Mouse (Mus musculus) limb, embryonic 15.5 days (tissue): ENCODE results near the gene Gm21970. TPM values are rescaled to one million over a fixed set of nuclear protein-coding genes. Genes with fewer than 3 reads are reported as not detected.

Source experiments
- ATAC-seq: fragments of 200-750 bp; cut with Nextera tagmentation; 2 replicates; pipeline ENCODE4 v1.8.0; 2017; ENCODE audit warnings: low read depth, moderate TSS enrichment; ENCODE audit not compliant: insufficient number of reproducible peaks, low FRiP score, low TSS enrichment
- H3K27ac ChIP-seq: fragments of 300-500 bp; sonication (generic); 2 replicates; pipeline ENCODE4 v1.5.1; 2015; ENCODE audit warnings: moderate library complexity, mild to moderate bottlenecking, inconsistent platforms
- H3K27me3 ChIP-seq: fragments of 300-500 bp; sonication (generic); 2 replicates; pipeline ENCODE4 v1.6.1; 2015; ENCODE audit warnings: inconsistent platforms
- H3K36me3 ChIP-seq: fragments of 300-500 bp; sonication (generic); 2 replicates; pipeline ENCODE4 v1.6.1; 2015; ENCODE audit warnings: inconsistent platforms
- H3K4me1 ChIP-seq: fragments of 300-500 bp; sonication (generic); 2 replicates; pipeline ENCODE4 v1.6.1; 2015; ENCODE audit warnings: inconsistent platforms
- H3K4me2 ChIP-seq: fragments of 300-500 bp; sonication (generic); 2 replicates; pipeline ENCODE4 v1.6.1; 2015; ENCODE audit warnings: mild to moderate bottlenecking, inconsistent platforms
- H3K4me3 ChIP-seq: fragments of 300-500 bp; sonication (generic); 2 replicates; pipeline ENCODE4 v1.5.1; 2015; ENCODE audit warnings: mild to moderate bottlenecking, inconsistent platforms
- H3K9ac ChIP-seq: fragments of 300-500 bp; sonication (generic); 2 replicates; pipeline ENCODE4 v1.6.1; 2015; ENCODE audit warnings: inconsistent platforms
- H3K9me3 ChIP-seq: fragments of 300-500 bp; sonication (generic); 2 replicates; pipeline ENCODE4 v1.6.1; 2016; ENCODE audit warnings: inconsistent platforms
- WGBS: fragments of 180-500 bp; shearing (Covaris S2); methylation state at CpG from one replicate; pipeline ENCODE4 v1.1.7; 2015; 5-methylcytosine and 5-hydroxymethylcytosine counted together
- polyA plus RNA-seq: library from polyadenylated mRNA; unstranded; fragments of >200 nt; fragmentation: Nextera tagmentation; extraction: Ambion mirVana; gene quantifications from 2 replicates; pipeline ENCODE4 v1.2.1, GENCODE M21; 2015

The Gm21970 gene
- polyA plus RNA-seq, 1 experiment from 2014 or later = not detected

DNA sequence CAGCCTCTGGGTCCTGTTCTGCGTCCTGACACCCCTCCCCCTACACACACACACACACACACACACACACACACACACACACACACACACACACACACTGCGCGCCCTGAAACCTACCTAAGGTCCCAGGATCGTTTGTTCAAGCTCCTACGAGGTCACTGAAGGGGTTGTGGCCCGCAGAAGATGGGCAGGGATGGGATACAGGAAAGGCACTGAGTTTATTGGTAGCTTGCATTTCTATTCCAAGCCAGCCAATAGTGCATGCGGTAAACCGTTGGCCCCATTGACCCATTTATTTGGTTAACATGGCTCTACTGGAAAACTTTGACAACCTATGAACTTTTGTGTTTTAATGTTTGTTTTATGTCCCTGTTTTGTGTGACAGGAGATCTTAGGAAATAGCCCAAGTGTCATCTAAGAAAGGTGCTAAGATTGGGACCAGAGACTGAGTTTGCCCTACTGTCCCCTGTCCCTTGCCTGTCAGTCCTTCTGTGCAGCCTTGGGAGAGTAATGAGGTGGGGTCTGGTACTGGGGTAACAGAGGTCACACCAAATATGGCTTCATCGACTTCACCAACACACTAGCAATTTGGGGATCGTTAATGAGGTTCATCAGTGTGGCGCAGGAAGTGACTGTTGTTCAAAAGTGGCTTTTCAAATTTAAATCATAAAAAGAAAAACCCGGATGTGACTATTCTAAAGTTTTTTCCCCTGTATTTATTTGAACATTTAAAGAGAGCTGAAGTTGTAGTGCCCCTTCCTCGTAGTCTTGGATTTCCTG is 17.9 kb upstream of the Gm21970 start:
- Histone ChIP-seq H3K36me3 (no peaks in the 10 kb centered on the region), H3K4me3 (peak overlapping the region; percentile 76), H3K27me3 (no peaks in the 10 kb centered on the region), H3K4me1 (peaks cover 10% of the 10 kb centered on the region), H3K27ac (peak overlapping the region; percentile 93), H3K9me3 (no peaks in the 10 kb centered on the region), H3K9ac (peak overlapping the region; percentile 67), H3K4me2 (peak overlapping the region; percentile 66)
- no peak for ATAC-seq
- 35% methylated on average over 13 of the region's 13 CpGs for WGBS

DNA sequence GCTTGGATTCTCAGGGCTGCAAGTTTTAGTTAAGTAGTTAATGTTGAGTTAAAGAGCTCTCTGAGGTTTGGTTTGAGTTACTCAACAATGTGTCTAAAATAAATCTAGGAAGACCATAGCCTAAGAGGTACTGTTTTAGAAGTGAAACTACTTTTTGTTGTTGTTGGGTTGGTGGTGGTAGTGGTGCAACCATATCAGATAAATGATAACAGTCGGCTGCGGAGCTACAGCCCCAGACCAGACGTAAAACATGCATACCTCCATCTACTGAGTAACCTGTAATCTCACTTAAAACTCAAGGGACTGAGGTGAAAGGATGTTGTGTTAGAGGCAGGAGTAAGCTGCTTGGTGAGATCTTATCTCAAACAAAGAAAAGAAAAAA is 17.3 kb upstream of the Gm21970 start:
- no peak for ATAC-seq
- Histone ChIP-seq H3K4me2 (peak overlapping the region; percentile 66; the same call in 1 of the 2 replicates), H3K9ac (no peak overlapping the region)

DNA sequence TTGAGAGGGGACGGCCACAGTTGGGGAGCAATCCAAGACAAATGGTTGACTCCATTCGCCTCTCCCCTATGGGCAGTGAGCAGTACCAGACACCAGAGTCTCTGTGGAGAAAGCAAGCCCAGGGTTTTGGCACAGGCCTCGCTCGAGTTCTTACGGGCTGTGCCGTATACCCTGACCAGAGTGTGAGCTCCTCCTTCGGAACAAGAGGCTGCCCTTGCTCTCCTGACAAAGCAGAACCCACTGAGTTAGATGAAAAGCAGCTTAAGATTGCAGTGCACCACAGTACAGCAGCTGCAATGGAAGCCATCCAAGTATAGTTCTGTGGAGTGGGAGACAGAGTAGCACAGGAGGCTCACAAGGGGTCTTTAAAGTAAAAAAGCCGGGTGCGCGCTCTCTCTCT is 14.8 kb upstream of the Gm21970 start:
- H3K4me2 ChIP-seq = no peak overlapping the region
- ATAC-seq = no peak
- H3K4me1 ChIP-seq = peaks cover 15% of the 10 kb centered on the region
- no peak overlapping the region for H3K9ac ChIP-seq
- WGBS = 76% methylated on average over 10 of the region's 10 CpGs
- H3K36me3 ChIP-seq = 0 out of 2 replicates have a peak, but pooled peaks cover 1% of the 10 kb centered on the region
- peak overlapping the region; percentile 44; the same call in 1 of the 2 replicates for H3K27ac ChIP-seq
- no peak overlapping the region for H3K4me3 ChIP-seq
- no peaks in the 10 kb centered on the region for H3K27me3 ChIP-seq
- no peaks in the 10 kb centered on the region for H3K9me3 ChIP-seq

More for the DNA sequence above, 17.3 kb upstream of the Gm21970 start:
- Histone ChIP-seq H3K4me3 (peak overlapping the region; percentile 76; the same call in 1 of the 2 replicates), H3K36me3 (no peaks in the 10 kb centered on the region), H3K4me1 (peaks cover 15% of the 10 kb centered on the region), H3K27me3 (no peaks in the 10 kb centered on the region), H3K9me3 (no peaks in the 10 kb centered on the region), H3K27ac (no peak overlapping the region)
- WGBS = 76% methylated on average over 3 of the region's 3 CpGs

DNA sequence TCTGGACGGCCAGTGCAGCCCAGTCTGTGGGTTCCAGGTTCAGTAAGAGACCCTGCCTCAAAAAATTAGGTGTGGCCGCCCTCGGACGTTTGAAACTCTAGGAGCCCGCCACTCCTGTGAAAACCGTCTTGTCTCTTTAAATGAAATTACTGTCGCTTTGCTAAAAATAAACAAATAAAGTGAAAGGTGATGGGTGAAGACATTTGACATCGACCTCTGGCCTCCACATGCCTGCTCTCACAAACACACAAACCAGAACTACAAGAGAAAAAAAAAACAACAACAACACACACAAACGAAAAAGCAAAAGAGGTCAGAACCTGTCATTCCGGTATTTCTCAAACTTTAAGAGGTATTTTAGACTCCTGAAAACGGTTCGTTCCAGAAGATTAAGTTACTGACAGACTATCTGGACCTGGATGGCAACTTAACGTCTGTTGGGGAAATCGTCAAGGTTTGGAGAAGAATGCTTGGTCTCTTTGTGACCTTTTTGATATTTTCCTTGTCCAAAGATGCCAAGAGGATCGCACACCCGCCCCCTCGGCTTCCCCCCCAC is 13.0 kb upstream of the Gm21970 start:
- H3K4me3 ChIP-seq = no peak overlapping the region
- peaks cover 11% of the 10 kb centered on the region for H3K4me1 ChIP-seq
- H3K9me3 ChIP-seq = no peaks in the 10 kb centered on the region
- ATAC-seq = no peak
- H3K36me3 ChIP-seq = 0 out of 2 replicates have a peak, but pooled peaks cover 6% of the 10 kb centered on the region
- H3K4me2 ChIP-seq = no peak overlapping the region
- no peak overlapping the region; the same call in 1 of the 2 replicates for H3K27ac ChIP-seq
- no peak overlapping the region for H3K9ac ChIP-seq
- no peaks in the 10 kb centered on the region for H3K27me3 ChIP-seq
- WGBS = 46% methylated on average over 17 of the region's 17 CpGs

DNA sequence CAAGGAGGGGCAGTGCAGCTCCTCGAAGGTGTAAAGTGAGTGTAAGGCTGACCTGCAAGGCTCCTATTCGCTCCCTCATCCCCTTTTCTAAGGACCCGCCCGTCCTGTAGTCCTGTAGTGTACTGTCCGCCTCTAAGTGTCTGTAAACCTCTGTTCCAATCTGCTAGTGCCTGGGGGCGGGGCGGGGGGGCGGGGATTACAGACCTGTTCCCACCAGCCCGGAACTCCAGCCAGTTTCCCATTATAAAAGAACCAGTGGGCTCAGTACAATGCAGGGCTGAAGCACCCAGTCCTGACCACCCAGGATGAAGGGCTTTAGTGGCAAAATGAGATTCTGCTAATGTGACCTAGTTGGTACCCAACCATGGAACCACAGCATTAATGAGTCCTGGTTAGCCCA is 12.5 kb upstream of the Gm21970 start:
- Histone ChIP-seq H3K4me1 (peaks cover 7% of the 10 kb centered on the region), H3K27me3 (no peaks in the 10 kb centered on the region), H3K4me2 (no peak overlapping the region), H3K27ac (peak overlapping the region; percentile 63), H3K9me3 (no peaks in the 10 kb centered on the region), H3K9ac (no peak overlapping the region), H3K4me3 (no peak overlapping the region), H3K36me3 (peaks cover 9% of the 10 kb centered on the region)
- peak; percentile 49; the same call in 1 of the 2 replicates for ATAC-seq
- WGBS = 31% methylated on average over 9 of the region's 9 CpGs

DNA sequence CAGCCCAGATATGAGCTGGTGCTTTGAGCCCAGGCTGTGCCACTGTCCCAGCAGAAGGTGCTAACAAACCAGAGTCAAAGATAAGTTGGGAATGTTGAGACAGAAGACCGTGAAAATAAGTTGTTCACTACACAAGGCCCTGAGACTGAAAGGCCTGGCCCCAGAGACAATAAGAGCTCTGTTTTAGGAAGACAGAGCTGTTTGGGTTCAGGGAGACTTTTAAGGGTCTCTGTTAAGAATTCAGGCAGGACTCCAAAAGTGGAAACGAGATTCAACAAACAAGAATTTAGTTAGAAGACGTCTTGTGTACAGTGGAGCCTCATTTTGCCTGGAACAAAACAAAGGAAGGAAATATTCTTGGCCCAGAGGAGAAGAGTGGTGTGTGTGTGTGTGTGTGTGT is 12.1 kb upstream of the Gm21970 start:
- no peak for ATAC-seq
- 53% methylated on average over 3 of the region's 3 CpGs for WGBS
- Histone ChIP-seq H3K36me3 (peaks cover 13% of the 10 kb centered on the region), H3K27ac (peak overlapping the region; percentile 63), H3K4me3 (no peak overlapping the region), H3K4me1 (peaks cover 6% of the 10 kb centered on the region; the same call in 1 of the 2 replicates), H3K27me3 (no peaks in the 10 kb centered on the region), H3K9me3 (no peaks in the 10 kb centered on the region), H3K9ac (no peak overlapping the region), H3K4me2 (no peak overlapping the region)

DNA sequence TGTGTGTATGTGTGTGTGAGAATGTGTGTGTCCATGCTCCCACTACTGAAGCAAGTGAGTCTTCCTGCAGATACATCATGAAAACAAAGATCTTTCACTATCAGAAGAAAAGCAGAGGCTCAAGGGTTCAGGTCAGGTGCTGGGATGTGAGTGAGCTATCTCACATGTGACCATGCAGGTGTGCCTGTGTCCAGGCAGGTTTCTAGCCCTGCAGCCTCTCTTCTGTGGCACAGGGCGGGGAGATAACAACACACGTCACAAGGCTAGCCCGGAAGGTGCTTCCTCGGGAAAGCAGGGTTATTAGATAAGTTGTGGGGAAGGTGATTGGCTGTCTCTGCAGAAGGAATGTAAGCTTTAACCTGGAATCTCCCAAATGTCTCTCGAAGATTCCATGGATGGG is 11.4 kb upstream of the Gm21970 start:
- H3K9me3 ChIP-seq = no peaks in the 10 kb centered on the region
- no peaks in the 10 kb centered on the region for H3K27me3 ChIP-seq
- whole genome bisulfite sequencing = 77% methylated on average over 5 of the region's 5 CpGs
- H3K4me2 ChIP-seq = no peak overlapping the region
- peaks cover 6% of the 10 kb centered on the region; the same call in 1 of the 2 replicates for H3K4me1 ChIP-seq
- H3K4me3 ChIP-seq = no peak overlapping the region
- peaks cover 21% of the 10 kb centered on the region for H3K36me3 ChIP-seq
- no peak overlapping the region for H3K27ac ChIP-seq
- no peak overlapping the region for H3K9ac ChIP-seq
- ATAC-seq = no peak

DNA sequence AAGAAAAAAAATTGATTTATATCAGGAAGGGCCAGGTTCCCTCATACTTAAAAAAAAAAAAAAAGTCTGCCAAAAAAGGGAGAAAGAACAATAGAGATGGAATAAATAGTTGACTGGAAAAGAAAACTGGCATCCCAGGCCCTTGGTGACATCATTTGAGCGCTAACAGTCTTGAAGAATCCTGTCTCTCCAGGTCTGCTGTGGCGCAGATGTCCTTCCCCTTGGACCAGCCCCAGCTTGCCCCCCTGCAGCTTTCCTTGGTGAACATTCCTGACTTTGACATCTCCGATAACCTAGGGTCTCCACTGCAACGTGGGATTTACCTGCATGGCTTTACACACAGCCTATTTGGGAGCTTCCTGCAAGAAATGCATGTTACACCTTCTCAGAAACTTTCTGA is 9.9 kb upstream of the Gm21970 start:
- ATAC-seq = no peak
- H3K4me1 ChIP-seq = peaks cover 6% of the 10 kb centered on the region; the same call in 1 of the 2 replicates
- no peak overlapping the region for H3K27ac ChIP-seq
- H3K27me3 ChIP-seq = no peaks in the 10 kb centered on the region
- H3K9me3 ChIP-seq = no peaks in the 10 kb centered on the region
- H3K36me3 ChIP-seq = peaks cover 29% of the 10 kb centered on the region
- H3K4me3 ChIP-seq = no peak overlapping the region
- H3K9ac ChIP-seq = no peak overlapping the region
- WGBS = 79% methylated on average over 4 of the region's 4 CpGs
- H3K4me2 ChIP-seq = no peak overlapping the region

DNA sequence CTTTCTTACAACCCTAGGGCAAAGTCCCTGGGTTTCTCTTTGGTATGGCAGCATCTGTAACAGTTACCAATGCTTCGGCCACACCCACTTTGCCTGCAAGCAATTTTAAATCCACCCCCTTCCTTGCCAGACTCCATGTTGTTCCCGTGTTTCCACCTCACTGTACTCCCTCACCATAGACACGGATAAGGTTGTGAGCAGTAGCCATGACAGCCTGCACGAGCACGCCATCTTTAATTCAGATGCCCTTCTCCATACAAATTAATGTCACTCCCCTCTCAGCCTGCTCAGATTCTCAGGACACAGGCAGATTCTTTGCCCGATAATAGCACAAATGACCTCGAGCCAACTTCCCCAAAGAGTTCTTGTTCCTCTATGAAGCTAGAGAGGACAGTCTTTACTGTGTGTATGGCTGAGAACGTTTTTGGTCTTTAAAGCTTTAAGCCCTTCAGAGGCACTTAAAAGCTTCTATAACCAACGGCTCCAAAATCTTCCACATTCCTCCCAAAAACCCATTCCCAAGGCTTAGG is 9.2 kb upstream of the Gm21970 start:
- H3K27me3 ChIP-seq = no peaks in the 10 kb centered on the region
- H3K27ac ChIP-seq = no peak overlapping the region
- H3K9ac ChIP-seq = no peak overlapping the region
- ATAC-seq = no peak
- WGBS = 81% methylated on average over 9 of the region's 9 CpGs
- peaks cover 36% of the 10 kb centered on the region for H3K36me3 ChIP-seq
- no peak overlapping the region for H3K4me3 ChIP-seq
- no peaks in the 10 kb centered on the region for H3K9me3 ChIP-seq
- peaks cover 6% of the 10 kb centered on the region; the same call in 1 of the 2 replicates for H3K4me1 ChIP-seq
- H3K4me2 ChIP-seq = no peak overlapping the region

DNA sequence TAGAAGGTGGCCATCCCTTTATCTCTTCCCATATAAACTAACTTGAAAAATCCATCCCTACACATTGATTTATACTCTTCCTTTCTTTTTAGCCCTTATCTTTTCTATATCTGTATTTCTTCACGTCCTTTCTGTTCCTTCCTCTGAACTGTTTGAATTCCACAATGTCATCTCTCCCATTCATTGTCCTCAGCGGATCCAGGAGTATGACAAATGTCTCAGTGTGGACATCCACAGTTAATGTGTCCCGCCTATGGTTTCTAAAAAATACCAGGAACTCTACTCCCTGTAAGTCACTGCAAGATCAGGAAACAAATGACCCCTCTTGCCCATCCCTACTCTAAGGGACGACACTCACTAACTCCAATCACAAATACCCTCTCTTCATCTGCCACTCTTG is 7.3 kb upstream of the Gm21970 start:
- no peak for ATAC-seq
- Histone ChIP-seq H3K9me3 (no peaks in the 10 kb centered on the region), H3K4me2 (no peak overlapping the region), H3K27ac (no peak overlapping the region), H3K27me3 (no peaks in the 10 kb centered on the region), H3K36me3 (peaks cover 52% of the 10 kb centered on the region), H3K9ac (no peak overlapping the region), H3K4me3 (no peak overlapping the region), H3K4me1 (0 out of 2 replicates have a peak, but pooled peaks cover under 1% of the 10 kb centered on the region)
- 88% methylated on average over 4 of the region's 4 CpGs for WGBS

DNA sequence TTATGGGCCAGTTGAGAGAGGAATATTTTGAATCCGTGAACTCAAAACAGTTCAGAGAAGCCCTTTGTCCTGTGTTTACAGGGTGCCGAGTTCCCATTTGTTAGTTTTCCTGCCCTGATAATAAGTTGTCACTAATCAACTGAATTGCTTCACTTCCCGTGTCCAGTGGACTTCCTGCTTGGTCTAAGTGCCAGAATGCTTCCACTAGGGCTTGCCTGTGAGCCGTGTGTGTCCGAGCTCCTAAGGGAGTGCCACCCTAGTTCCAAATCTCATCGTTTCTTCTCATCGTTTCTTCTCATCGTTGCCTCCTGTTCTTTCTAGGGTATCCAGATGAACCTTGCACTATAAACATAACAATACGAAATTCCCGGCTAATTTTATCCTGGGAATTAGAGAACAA is 5.9 kb upstream of the Gm21970 start:
- H3K9me3 ChIP-seq = no peaks in the 10 kb centered on the region
- no peak overlapping the region for H3K4me3 ChIP-seq
- 63% methylated on average over 10 of the region's 10 CpGs for WGBS
- H3K4me2 ChIP-seq = no peak overlapping the region
- no peaks in the 10 kb centered on the region for H3K4me1 ChIP-seq
- no peak overlapping the region for H3K27ac ChIP-seq
- ATAC-seq = no peak
- no peaks in the 10 kb centered on the region for H3K27me3 ChIP-seq
- H3K9ac ChIP-seq = no peak overlapping the region
- peaks cover 60% of the 10 kb centered on the region for H3K36me3 ChIP-seq
